Mouse (Mus musculus) forebrain, embryonic 15.5 days (tissue): ENCODE results near the gene Abcc2. TPM values are rescaled to one million over a fixed set of nuclear protein-coding genes. Genes with fewer than 3 reads are reported as not detected.

Experiments
- ATAC-seq: fragments of 200-750 bp; cut with Nextera tagmentation; replicated peaks from 2 replicates; pipeline ENCODE4 v1.8.0; 2017; ENCODE audit warnings: mild to moderate bottlenecking, moderate TSS enrichment, moderate library complexity
- H3K27ac ChIP-seq: fragments of 300-500 bp; sonication (generic); replicated peaks from 2 replicates; pipeline ENCODE4 v1.5.1; 2015; ENCODE audit warnings: mild to moderate bottlenecking, inconsistent platforms
- H3K27me3 ChIP-seq: fragments of 300-500 bp; sonication (generic); 2 replicates; pipeline ENCODE4 v1.6.1; 2015; ENCODE audit warnings: inconsistent platforms
- H3K36me3 ChIP-seq: fragments of 300-500 bp; sonication (generic); 2 replicates; pipeline ENCODE4 v1.6.1; 2015; ENCODE audit warnings: mild to moderate bottlenecking, inconsistent platforms
- H3K4me1 ChIP-seq: fragments of 300-500 bp; sonication (generic); 2 replicates; pipeline ENCODE4 v1.6.1; 2015; ENCODE audit warnings: inconsistent platforms
- H3K4me2 ChIP-seq: fragments of 300-500 bp; sonication (generic); replicated peaks from 2 replicates; pipeline ENCODE4 v1.6.1; 2015; ENCODE audit warnings: mild to moderate bottlenecking, inconsistent platforms
- H3K4me3 ChIP-seq: fragments of 300-500 bp; sonication (generic); 2 replicates; pipeline ENCODE4 v1.5.1; 2015; ENCODE audit warnings: mild to moderate bottlenecking, inconsistent platforms
- H3K9ac ChIP-seq: fragments of 300-500 bp; sonication (generic); replicated peaks from 2 replicates; pipeline ENCODE4 v1.6.1; 2015; ENCODE audit warnings: mild to moderate bottlenecking, inconsistent platforms
- H3K9me3 ChIP-seq: fragments of 300-500 bp; sonication (generic); 2 replicates; pipeline ENCODE4 v1.6.1; 2016; ENCODE audit warnings: inconsistent platforms
- WGBS: fragments of 180-500 bp; shearing (Covaris S2); methylation state at CpG from one replicate; pipeline ENCODE4 v1.1.7; 2015; ENCODE audit warnings: mixed read lengths; 5-methylcytosine and 5-hydroxymethylcytosine counted together
- polyA plus RNA-seq: library from polyadenylated mRNA; unstranded; fragments of >200 nt; fragmentation: Nextera tagmentation; extraction: Ambion mirVana; gene quantifications from 2 replicates; pipeline ENCODE4 v1.2.1, GENCODE M21; 2015

Gene Abcc2
- polyA plus RNA-seq, 1 experiment from 2014 or later, result not detected

DNA sequence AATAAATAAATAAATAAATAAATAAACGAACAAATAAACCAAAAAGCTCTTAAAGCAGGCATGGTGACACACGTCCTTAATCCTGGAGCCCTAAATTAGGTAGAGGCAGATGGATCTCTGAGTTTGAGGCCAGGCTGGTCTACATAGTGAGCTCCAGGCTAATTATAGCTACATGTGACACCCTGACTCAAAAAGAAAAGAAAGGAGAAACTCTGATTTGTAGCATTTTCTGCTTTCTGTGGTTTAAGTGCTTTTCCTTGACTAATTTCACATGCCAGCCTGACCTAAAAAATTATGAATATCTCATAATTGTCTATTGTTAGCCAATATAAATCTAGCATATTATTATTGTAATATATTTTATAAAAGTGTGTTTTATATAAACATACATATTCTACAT lies 19.6 kb upstream of the Abcc2 start:
- ATAC-seq, result no peak
- no peak overlapping the region for H3K4me3 ChIP-seq
- H3K36me3 ChIP-seq, result no peaks in the 10 kb centered on the region
- no peak overlapping the region for H3K27ac ChIP-seq
- no peaks in the 10 kb centered on the region for H3K27me3 ChIP-seq
- no peaks in the 10 kb centered on the region for H3K4me1 ChIP-seq
- no peak overlapping the region for H3K9ac ChIP-seq
- WGBS, result 76% methylated on average over 2 of the region's 2 CpGs
- H3K4me2 ChIP-seq, result no peak overlapping the region
- no peaks in the 10 kb centered on the region for H3K9me3 ChIP-seq

DNA sequence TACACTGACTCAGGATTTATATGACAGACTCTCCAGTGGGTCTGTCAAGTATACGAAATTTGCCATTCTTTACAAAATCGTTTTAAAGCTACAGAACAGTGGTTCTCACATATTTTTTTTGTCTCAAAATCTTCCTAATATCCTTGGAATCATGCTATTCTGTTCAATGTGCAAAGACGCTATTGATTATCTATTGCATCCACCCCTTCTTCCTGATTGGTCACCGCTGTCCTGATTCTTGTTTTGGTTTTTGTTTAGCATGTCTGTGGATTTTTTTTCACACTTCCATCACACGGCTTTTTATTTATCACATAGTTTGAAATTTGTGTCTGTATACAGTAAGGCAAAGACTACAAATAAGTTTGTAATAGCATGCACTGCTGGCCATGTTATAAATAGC lies 15.5 kb upstream of the Abcc2 start:
- H3K9me3 ChIP-seq, result no peaks in the 10 kb centered on the region
- H3K4me1 ChIP-seq, result no peaks in the 10 kb centered on the region
- H3K27ac ChIP-seq, result no peak overlapping the region
- no peaks in the 10 kb centered on the region for H3K27me3 ChIP-seq
- H3K9ac ChIP-seq, result no peak overlapping the region
- H3K4me3 ChIP-seq, result no peak overlapping the region
- ATAC-seq, result no peak
- no peak overlapping the region for H3K4me2 ChIP-seq
- no peaks in the 10 kb centered on the region for H3K36me3 ChIP-seq
- 84% methylated on average over 5 of the region's 5 CpGs for WGBS

DNA sequence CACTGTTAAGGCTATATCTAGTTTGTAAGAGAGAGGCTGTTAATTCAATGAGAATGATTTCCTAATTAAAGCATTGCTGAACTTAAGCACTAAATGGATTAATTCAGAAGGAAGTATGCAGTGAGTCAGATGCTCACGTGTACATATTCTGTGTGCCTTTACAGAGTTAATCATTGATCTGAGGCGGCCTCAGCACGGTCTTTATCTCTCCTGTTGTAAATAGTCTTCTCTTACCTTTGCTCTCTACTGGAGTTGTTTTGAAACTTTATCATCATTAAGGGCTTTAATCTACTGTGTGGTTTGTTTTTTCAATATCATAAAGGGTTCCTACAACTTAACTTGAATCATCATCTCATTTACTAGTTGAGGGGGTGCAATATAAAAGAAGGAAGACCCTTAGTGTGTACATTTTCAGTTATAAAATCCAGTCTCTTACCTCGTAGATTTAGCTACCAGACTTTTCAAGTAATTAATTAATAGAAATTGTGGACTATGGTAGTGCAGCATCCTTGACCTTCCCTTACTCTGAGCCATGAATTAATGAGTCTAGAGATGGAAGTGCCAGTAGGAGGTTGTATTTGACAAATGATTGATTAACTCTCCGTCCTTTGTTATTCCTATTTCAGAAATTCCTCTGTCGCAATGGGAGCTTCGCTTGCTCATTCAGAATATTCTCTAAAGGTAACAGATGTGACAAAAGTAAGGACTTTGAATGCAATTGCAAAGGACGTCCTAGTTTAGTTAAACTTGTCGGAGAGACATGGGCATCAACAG lies 14.3 kb upstream of the Abcc2 start:
- no peaks in the 10 kb centered on the region for H3K36me3 ChIP-seq
- ATAC-seq, result no peak
- H3K4me1 ChIP-seq, result no peaks in the 10 kb centered on the region
- no peak overlapping the region for H3K9ac ChIP-seq
- H3K9me3 ChIP-seq, result no peaks in the 10 kb centered on the region
- H3K4me3 ChIP-seq, result no peak overlapping the region
- H3K27me3 ChIP-seq, result no peaks in the 10 kb centered on the region
- 79% methylated on average over 9 of the region's 9 CpGs for WGBS
- no peak overlapping the region for H3K27ac ChIP-seq
- H3K4me2 ChIP-seq, result no peak overlapping the region

DNA sequence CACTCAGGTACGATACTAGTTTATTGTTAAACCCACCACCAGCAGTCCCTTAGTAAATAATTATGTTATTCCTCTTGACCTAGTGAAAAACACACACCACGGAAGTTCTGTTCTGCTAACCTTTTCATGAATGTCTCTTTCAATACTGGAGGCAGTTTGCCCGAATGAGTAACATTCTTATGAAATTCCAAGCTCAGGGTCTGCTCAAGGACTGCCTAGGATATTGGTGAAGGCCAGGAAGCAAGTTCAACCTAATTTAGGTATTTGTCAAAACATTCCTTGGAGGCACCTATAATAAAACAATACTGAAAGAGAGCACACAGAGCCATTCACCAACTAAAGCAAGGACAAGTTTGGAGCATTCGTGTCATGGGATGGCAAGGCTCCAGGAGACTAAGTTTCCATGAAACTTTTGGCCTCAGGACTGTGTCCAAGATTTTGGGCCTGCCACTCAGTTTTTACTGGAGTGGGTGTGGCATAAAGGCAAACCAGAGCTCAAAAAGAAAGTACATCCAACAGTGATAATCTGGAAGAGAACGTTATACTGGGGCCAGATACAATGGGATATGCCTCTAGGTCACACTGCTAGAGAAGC lies 12.5 kb upstream of the Abcc2 start:
- WGBS, result 80% methylated on average over 5 of the region's 5 CpGs
- no peak for ATAC-seq
- Histone ChIP-seq H3K4me3 (no peak overlapping the region), H3K9ac (no peak overlapping the region), H3K4me2 (no peak overlapping the region), H3K9me3 (no peaks in the 10 kb centered on the region), H3K27ac (no peak overlapping the region), H3K4me1 (no peaks in the 10 kb centered on the region), H3K36me3 (no peaks in the 10 kb centered on the region), H3K27me3 (no peaks in the 10 kb centered on the region)

GRCm38 (mm10) chr19:43770584-43770983 lies 11.4 kb upstream of the Abcc2 start:
- H3K27ac ChIP-seq, result no peak overlapping the region
- H3K9me3 ChIP-seq, result no peaks in the 10 kb centered on the region
- H3K4me2 ChIP-seq, result no peak overlapping the region
- no peaks in the 10 kb centered on the region for H3K27me3 ChIP-seq
- H3K4me1 ChIP-seq, result no peaks in the 10 kb centered on the region
- 92% methylated on average over 4 of the region's 4 CpGs for WGBS
- no peaks in the 10 kb centered on the region for H3K36me3 ChIP-seq
- no peak overlapping the region for H3K9ac ChIP-seq
- H3K4me3 ChIP-seq, result no peak overlapping the region
- no peak for ATAC-seq

- Histone ChIP-seq H3K4me3 (no peak overlapping the region), H3K9ac (no peak overlapping the region), H3K36me3 (no peaks in the 10 kb centered on the region), H3K27me3 (no peaks in the 10 kb centered on the region), H3K9me3 (no peaks in the 10 kb centered on the region), H3K27ac (no peak overlapping the region), H3K4me2 (no peak overlapping the region), H3K4me1 (no peaks in the 10 kb centered on the region)
- WGBS, result 89% methylated on average over 5 of the region's 5 CpGs
- ATAC-seq, result no peak
These were observed 10.5 kb upstream of the Abcc2 start for GRCm38 (mm10) chr19:43771499-43771969.

GRCm38 (mm10) chr19:43772311-43772710 lies 9.7 kb upstream of the Abcc2 start:
- ATAC-seq, result no peak
- Histone ChIP-seq H3K9me3 (no peaks in the 10 kb centered on the region), H3K4me2 (no peak overlapping the region), H3K9ac (no peak overlapping the region), H3K27me3 (no peaks in the 10 kb centered on the region), H3K4me3 (no peak overlapping the region), H3K27ac (no peak overlapping the region), H3K36me3 (no peaks in the 10 kb centered on the region), H3K4me1 (no peaks in the 10 kb centered on the region)
- WGBS, result 57% methylated on average over 6 of the region's 6 CpGs

DNA sequence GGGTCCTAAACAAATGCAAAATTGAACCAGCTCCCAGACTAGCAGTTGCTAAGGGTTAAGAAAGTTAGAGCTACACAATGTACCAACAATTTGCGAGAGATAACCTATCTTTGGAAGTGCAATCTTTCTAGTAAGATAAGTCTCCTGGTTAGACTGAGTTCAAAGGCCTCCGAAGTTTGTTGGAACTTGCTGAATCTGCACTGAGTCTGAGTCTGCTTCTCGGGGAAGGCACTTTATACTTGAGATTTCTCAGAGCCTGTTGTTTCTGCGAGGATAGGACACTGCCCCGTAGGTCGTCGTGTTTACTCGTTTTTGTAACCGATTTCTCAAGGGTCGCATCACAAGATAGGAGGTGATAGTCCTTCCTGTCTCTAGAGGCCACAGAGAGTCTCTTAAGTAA lies 6.6 kb upstream of the Abcc2 start:
- Histone ChIP-seq H3K9me3 (no peaks in the 10 kb centered on the region), H3K27ac (no peak overlapping the region), H3K27me3 (no peaks in the 10 kb centered on the region), H3K9ac (no peak overlapping the region), H3K4me3 (no peak overlapping the region), H3K4me2 (no peak overlapping the region), H3K4me1 (no peaks in the 10 kb centered on the region), H3K36me3 (no peaks in the 10 kb centered on the region)
- ATAC-seq, result no peak
- WGBS, result 89% methylated on average over 10 of the region's 10 CpGs

DNA sequence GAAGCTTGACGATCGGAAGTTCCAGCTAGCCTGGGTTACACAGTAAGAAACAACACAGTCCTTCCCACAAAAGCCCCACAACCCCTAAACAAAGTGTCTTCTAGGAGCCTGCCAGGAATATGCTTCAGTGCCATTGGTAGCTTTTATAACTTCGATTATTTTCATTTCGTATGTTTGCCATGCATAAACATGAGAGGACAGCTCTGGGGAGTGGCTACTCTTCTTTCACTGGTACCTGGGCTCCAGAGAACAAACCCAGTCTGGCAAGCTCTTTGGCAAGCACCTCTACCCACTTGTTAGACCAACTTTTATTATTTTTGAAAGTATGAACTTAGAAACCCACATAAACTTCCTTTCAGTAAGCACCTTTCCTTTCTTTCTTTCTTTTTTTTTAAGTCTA lies 5.4 kb upstream of the Abcc2 start:
- no peak overlapping the region for H3K4me2 ChIP-seq
- H3K36me3 ChIP-seq, result no peaks in the 10 kb centered on the region
- no peaks in the 10 kb centered on the region for H3K9me3 ChIP-seq
- WGBS, result 79% methylated on average over 4 of the region's 4 CpGs
- H3K27me3 ChIP-seq, result no peaks in the 10 kb centered on the region
- no peak overlapping the region for H3K27ac ChIP-seq
- H3K4me3 ChIP-seq, result no peak overlapping the region
- H3K9ac ChIP-seq, result no peak overlapping the region
- no peak for ATAC-seq
- H3K4me1 ChIP-seq, result no peaks in the 10 kb centered on the region

GRCm38 (mm10) chr19:43777308-43777707 lies 4.7 kb upstream of the Abcc2 start:
- Histone ChIP-seq H3K27me3 (no peaks in the 10 kb centered on the region), H3K9ac (no peak overlapping the region), H3K36me3 (no peaks in the 10 kb centered on the region), H3K4me3 (no peak overlapping the region), H3K4me2 (no peak overlapping the region), H3K27ac (no peak overlapping the region), H3K9me3 (no peaks in the 10 kb centered on the region), H3K4me1 (no peaks in the 10 kb centered on the region)
- 72% methylated on average over 2 of the region's 2 CpGs for WGBS
- ATAC-seq, result no peak

DNA sequence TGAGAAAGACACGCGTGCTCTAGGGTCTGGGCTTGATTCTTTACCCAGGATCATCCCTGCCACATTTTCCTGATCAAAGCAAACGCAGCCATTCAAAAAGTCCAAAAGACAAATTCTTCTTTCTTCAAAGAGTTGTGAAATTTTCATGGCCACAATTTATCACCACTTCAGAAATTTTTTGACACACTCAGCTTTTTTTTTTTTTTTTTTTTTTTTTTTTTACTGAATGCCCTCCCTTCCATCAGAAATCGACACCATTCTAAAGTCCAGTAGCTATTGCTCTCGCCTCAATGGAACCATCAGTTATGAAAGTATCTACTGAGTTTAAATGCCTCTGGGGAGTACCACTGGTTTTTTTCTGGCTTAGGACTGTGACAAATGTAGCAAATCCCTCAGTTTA lies 1.6 kb upstream of the Abcc2 start:
- no peak overlapping the region for H3K4me3 ChIP-seq
- H3K9me3 ChIP-seq, result no peaks in the 10 kb centered on the region
- no peaks in the 10 kb centered on the region for H3K27me3 ChIP-seq
- H3K36me3 ChIP-seq, result no peaks in the 10 kb centered on the region
- no peak overlapping the region for H3K9ac ChIP-seq
- no peak overlapping the region for H3K4me2 ChIP-seq
- H3K4me1 ChIP-seq, result no peaks in the 10 kb centered on the region
- no peak overlapping the region for H3K27ac ChIP-seq
- no peak for ATAC-seq
- 90% methylated on average over 5 of the region's 5 CpGs for WGBS

- no peak for ATAC-seq
- Histone ChIP-seq H3K9me3 (no peaks in the 10 kb centered on the region), H3K27me3 (no peaks in the 10 kb centered on the region), H3K4me3 (no peak overlapping the region), H3K4me1 (no peaks in the 10 kb centered on the region), H3K36me3 (no peaks in the 10 kb centered on the region), H3K9ac (no peak overlapping the region), H3K27ac (no peak overlapping the region), H3K4me2 (no peak overlapping the region)
- WGBS, result 74% methylated on average over 8 of the region's 8 CpGs
These were observed 2.8 kb downstream of the Abcc2 start for GRCm38 (mm10) chr19:43784761-43785160.
